Mouse (Mus musculus): Measurements from ENCODE around the gene Prkn.

The Prkn gene

DNA sequence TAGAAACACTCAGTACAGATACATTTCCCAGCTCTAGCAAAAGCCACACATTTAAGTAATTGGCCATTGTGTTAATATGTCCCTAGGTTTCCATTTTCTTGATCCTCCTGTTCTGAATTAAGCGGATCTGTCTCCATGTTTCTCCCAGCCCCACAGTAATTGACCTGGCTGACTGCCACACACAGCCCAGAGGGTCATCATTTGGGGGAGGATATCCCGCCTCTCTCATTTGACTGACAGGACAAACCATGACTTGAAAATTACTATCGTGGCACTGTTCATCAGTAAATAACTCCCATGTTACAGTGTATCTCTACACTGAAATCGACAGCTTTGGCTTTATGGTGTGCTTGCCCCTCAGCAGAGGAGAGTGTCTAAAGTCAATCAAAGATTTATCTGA lies 146.9 kb downstream of the Prkn start:
- DNase-seq (ENCODE audit: low read depth) = no peak

DNA sequence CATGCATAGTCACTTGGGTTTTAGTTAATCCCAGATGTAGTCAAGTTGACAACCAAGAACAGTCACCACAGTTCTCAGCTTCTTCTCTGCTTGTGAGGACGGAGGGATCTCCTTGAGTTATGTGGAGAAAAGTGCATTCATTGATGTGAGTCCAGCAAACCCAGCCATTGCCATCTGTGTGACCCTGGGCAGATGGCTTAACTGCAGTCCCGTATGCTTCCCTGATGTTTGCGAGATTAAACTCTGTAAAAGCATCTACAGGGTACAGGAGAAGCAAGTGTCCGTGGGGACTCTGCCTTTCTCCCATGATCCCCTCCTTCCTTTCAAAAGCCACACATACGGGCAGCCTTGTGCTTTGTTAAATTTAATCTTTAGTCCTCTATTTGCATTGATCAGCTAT lies 157.1 kb downstream of the Prkn start:
- no peak for DNase-seq (ENCODE audit: low read depth)

DNA sequence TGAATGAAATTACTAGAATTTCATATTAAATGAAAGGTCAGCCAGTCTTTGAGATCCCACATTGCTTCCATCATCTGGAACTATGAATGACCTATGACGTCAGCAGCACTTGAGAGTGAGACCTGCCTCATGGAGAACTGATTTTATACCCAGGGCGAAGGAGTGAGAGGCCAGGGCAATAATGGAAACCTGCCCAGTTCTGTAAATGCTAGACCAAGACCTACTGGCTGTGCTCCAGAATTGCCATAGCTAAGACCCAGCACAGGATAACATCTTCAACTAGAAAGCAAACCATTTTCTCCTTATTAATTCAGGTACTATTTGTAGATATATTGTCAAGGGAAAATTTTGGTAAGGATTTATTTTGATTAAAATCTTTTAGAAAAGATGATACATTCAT lies 183.2 kb downstream of the Prkn start:
- DNase-seq (ENCODE audit: low read depth) = no peak

DNA sequence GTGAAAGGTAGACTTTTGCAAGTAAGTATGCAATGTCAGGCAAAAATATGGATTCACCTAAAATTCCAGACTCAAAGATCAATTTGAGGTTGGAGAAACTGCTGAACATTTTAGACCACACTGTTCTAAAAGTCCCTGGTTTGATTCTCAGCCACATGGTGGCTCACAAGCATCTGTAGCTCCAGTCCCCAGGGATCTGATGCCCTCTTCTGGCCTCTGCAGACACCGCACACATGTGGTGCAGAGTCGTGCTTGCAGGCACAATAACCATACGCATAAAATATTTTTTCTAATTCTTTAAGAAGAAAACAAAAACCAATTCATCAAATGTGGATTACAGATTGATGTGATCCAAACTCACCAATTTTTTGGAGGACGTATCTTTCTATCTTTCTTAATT lies 189.2 kb downstream of the Prkn start:
- DNase-seq (ENCODE audit: low read depth) = no peak

DNA sequence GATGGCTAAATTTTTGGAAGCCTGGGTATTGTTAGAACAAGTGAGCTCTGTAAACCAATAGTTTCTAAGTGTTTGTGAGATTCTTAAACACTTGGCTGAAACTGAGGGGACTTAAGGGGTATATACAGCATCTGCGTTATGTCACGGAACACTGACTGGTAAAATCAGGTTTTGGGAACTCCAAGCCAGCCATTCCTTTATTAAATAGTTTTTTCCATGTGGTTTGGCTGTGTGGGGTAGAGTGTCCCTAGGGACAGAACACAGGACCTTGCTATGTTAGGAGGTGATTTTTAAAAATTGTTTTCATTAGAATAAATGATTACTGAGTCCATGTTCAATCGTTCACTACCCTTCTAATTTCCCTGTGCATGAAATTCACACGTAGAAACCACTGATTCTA lies 190.8 kb downstream of the Prkn start:
- no peak for DNase-seq (ENCODE audit: low read depth)

DNA sequence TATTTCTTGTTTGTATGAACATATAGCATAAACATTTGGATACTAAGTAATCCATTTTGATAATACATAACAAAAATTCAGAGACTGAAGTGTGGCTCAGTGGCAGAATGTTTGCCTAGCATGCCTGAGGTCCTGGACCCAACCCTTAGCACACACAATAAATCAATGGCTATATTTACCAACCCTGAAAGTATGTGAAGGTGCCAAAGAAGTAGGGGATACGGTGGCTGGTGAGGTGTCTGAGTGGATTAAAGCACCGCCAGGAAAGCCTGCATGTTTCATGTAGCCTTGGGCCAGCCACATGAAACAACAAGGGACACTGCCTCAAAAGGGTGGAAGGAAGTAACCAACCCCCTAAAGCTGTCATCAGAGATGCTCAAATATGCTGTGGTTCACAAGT lies 192.2 kb downstream of the Prkn start:
- no peak for DNase-seq (ENCODE audit: low read depth)

DNA sequence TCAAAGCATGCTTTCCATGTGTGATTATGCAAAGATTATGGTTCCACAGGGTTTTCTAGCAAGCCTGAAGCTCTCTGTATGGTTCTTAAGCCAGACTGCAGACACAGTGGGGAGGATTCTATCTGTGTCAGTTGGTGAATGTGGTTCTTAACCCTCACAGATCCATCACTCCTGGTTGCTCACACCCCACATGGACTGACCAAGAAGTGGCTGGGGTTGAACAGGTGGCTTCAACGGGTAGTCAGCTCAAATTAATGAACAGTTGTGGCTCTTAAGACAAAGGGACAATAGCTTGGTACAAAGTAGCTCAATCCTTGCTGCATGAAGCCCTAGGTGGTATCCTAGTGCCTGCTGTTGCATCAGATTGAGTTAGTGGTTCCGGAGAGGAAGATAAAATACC lies 193.4 kb downstream of the Prkn start:
- no peak for DNase-seq (ENCODE audit: low read depth)

DNA sequence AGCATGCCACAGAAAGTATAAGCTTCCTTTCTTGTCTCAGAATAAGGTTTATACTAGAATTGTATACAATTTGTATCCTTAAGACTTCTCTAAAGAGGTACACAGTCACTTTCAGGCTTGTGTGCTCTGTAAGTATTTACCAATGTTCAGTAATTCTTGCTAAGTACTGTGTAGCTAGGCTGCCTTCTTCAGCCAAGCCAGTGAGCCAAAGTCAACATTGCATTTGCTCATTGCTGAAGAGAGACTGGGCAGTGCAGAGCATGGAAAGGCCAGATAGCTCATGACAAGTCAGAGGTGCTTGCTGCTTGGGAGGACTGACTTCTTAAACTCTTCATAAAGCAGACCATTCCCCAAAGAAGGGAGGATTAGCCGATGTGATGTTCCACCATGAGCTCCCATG lies 198.1 kb downstream of the Prkn start:
- DNase-seq (ENCODE audit: low read depth) = no peak

DNA sequence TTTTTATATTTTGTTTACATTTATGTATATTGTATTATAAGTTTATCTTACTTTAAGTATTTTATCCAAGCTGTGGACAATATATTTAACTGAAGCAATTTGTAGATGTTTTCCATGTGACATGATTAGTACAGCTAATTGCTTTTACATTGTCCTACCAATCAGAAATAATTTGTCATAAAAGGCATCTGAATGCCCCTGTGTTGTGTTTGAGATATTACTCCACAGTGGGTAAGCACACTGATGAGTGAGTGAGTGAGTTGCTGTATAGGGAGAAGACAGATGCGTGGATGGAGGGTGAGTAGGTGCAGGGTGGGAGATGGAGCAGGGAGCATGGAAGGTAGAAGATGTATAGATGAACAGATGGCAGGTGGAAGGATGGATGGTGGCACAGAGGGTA lies 218.8 kb downstream of the Prkn start:
- DNase-seq (ENCODE audit: low read depth) = no peak

DNA sequence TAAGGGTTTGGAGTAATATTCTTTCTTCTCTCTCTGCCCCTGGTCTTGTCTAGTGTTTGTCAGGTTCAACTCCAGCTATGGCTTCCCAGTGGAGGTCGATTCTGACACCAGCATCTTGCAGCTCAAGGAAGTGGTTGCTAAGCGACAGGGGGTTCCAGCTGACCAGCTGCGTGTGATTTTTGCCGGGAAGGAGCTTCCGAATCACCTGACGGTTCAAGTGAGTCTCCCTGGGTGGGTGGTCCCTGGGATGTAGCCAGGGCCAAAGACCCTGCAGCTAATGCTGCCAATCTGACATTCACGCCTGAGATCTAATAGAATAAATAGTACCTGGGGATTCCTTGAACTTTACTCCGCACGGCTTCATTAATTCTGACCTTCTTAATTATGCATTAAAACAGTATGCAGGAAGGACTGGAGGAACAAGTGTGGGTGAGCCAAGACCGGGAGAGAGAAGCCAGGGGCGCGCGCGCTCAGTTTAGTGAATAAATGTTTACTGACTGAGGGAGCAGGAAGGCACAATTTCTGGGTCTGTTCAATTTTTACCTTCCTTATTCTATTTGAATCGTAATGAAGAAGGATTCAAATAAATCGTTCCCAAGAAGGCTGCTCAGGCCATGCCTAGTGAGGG lies 227.0 kb downstream of the Prkn start:
- DNase-seq (ENCODE audit: low read depth) = no peak

DNA sequence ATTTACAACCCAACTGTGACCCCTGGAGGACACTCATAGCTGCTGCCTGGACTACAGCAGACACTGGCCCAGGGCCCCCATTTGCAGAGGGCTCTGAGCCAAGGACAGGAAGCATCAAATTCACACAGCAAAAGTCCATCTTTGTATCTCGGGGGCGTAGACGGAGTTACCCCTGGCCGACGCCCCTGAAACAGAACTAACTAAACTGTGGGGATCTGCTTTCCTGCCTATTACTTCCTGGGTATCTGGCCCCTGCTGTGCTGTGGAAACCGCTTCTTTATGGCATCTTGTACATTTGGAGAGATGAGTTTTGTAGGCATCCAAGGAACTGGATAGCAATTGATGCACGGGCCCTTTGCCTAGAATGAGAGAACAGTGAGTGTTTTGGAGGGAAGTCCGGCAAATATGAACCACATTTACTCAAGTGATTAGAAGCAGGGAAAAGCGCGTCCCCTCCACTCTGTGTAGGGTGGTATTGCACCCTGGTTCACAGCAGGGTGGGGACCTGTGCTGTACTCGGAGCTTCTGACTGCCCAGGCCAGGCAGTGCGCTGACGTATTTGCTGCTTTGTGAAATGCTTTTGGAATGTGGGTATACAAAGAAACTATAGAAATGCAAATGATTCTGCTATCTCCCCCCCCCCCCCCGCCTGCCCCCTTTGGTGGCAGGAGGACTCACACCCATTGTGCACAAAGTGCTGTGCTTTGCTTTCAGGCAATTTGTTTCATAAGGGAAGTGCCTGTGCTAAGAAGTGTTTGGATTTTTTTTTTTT lies 227.7 kb downstream of the Prkn start:
- no peak for DNase-seq (ENCODE audit: low read depth)

DNA sequence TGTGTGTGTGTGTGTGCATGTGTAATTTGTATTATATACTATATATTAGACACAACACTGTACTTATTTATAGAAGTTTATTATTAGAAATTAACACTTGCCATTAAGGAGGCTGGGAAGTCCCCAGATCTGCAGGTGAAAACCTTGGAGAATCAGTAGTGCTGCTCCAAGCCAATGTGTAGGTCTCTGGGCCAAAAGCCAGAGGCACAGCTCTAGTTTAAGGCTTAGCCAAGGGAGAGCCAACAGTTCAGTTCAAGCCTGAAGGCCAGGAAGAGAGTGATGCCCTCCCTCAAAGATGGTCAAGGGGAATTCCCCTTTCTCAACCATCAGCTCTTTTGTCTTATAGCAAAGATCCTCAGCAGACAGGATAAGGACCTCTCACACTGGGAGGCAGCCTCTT lies 230.8 kb downstream of the Prkn start:
- DNase-seq (ENCODE audit: low read depth) = no peak

DNA sequence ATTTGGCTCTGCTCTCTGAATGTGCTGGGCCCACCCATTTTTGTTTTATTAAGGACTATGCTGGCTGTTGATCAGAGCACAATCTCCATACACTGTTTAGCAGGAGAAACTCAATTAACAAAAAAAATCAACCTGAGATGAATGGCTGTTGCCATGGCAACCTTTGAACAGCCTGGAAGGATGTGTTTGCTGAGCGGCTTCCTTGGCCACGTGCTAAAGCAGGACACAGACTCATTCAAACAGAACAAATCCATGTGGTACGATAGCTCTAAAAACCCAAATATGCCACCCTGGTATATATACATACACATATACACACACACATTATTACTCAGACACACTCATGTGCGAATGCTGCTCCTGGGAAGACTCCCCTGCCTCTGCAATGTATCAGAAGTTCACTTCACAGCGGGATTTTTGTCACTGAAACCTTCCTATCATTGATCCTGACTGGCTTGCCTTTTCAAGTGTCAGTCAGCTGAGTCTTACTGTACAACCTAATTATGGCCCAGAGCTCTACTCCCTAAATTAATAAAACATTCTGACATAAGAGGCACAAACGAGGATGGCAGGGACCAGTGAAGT lies 236.2 kb downstream of the Prkn start:
- no peak for DNase-seq (ENCODE audit: low read depth)

DNA sequence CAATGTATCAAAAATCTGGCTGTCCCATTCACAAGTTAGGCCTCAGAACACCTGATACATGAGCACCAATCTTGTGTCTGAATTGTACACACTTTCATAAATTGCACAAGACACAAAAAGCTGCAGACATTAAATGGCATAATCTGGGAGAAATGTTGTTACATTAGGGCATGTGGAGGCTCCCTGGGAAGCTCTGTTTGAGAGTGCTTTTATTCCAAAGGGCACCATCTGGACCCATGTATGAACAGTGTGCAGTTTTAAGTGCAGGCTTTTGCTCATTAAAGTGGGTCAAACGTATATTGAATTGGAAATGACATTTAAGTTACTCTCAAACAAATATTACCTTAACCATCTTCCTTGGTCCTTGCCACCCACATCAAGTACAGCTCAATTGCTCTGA lies 246.3 kb downstream of the Prkn start:
- no peak for DNase-seq (ENCODE audit: low read depth)

DNA sequence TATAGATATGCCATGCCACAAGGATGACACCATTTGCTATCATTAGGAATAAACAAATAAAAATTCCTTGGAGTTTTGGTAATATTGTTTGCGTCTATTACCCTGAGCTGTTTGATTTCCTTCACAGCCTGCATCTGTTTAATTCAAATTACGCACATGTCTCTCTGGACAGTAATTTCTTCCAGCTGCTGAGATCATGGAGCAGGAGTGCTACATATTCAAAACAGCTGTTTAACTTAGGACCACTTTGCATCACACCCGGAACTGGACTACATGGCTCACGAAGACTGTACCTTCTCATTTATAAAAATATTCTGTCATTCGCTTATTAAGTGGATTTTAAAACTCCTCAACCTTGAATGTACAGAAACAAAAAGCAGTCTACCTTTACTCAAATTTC lies 246.9 kb downstream of the Prkn start:
- no peak for DNase-seq (ENCODE audit: low read depth)

DNA sequence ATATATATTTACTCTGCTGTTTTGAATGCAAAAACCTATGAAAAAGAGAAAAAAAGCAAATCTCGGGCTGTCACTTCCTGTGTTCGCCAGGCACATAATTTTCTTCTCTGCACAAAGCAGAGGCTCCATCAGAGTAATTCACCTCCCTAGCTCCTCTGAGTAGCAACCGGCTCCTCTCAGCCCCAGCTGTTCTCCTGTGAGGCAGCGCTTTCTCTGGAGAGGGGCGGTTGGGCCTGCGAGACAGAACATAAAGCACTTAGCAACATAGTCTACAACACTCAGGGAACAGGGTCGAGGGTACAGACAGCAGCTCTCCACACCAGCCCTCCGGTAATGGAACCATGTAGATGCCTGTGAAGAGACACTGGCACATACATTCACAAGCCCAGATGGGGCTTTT lies 247.6 kb downstream of the Prkn start:
- no peak for DNase-seq (ENCODE audit: low read depth)

DNA sequence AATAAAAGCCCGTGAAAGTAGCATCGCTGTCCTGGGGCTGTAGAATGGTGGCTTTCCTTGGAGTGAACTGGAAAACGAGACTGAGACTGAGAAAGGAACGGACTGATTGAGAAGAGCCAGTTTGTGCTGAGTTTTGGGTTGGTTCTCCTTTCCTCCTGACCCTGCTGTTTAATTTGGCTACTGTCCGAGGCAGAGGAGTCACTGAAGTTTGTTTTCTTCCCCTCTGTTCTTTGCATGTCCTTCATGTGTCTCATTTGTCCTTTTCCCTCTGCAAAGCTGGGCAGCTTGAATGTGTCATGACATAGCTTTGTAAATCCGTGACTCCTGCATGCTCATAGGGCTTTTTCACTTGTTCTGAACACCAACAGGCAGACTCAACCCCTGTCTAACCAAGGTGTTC lies 249.2 kb downstream of the Prkn start:
- DNase-seq (ENCODE audit: low read depth) = no peak

DNA sequence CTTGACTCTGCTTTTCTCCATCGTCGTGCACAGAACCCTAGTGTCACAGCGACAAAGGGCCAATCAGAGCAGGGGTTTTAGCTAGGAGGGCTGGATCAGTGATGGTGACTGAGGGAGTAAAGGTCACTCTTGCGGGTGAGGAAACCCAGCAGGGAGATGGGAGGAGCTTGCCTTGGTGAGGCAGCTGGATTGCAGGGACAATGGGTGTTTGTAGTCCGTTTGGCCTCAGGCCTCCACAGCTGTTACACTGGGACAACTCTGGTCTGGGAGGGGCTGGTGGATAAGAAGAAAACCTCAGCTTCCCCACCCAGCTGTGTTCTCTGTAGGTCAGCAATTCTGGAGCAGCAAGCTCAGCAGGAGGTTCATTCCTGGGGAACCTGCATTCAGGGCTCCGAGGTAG lies 252.7 kb downstream of the Prkn start:
- no peak for DNase-seq (ENCODE audit: low read depth)

DNA sequence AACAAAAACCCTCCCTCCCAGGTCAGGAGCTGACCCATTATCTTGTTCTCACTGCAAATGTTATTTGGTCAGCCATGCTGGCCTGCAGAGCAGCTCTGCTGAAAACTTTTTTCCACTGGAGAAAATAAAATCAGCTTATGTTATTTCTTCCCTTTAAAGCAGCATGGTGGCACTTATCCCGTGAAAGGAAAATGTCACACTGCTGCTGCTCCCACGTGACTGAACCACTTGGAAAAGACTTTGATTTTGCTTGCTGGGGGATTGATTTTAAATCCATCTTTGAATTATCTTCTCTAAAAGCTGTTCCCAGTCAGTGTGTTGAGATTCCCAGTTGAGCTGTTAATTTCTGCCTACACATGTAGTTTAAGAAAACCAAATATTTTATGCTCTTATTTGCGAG lies 253.1 kb downstream of the Prkn start:
- DNase-seq (ENCODE audit: low read depth) = no peak

DNA sequence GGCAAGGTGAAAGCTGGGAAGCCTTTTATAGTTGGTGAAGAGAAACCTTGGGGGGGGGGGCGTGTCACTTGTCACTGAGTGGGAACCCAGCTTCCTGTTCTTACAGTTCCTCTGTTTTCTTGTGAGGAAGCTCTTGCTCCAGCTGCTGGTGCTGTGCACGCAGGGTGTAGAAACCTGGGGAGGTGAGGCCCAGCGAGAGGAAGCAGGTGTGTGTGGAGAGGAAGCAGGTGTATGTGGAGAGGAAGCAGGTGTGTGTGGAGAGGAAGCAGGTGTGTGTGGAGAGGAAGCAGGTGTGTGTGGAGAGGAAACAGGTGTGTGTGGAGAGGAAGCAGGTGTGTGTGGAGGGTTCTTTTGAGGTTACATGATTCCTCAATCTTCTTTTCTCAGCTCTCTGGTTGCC lies 266.8 kb downstream of the Prkn start:
- no peak for DNase-seq (ENCODE audit: low read depth)

DNA sequence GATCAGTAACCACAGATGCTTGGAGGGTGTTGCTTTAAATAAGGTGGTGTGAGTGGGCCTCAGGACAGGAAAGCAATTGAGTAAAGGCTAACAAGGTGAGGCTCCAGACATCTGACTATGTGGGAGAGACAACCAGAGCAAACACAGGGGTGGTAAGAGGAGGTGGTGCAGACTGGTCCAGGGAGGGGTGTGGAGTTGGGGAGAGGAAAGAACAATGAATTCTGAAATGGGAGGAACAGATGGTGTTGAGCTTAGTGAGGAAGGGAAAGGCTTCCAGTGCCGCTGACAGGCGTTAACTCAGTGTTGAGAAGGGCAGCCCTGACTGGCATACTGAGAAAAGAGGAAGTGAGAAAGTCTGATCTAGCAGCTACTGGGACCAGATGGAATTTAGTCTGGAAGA lies 267.7 kb downstream of the Prkn start:
- DNase-seq (ENCODE audit: low read depth) = no peak

DNA sequence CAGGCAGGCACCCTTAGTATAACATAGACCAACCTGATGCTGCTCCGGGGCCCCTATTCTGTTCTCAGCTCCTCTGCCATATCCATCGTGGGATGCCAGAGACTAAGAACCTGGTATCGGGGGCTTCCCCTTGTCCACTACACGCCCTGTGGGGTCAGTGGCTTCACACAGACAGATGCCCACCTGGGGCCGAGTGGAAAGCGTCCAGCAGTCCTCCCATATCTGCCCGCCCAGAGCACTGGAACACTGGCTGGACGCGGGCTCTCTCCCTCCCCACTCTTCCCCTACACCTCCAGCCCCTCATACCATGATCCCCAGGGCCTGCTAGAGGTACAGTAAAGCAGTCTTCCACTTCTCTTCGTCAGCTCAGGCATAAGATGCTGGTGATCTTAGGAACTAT lies 277.3 kb downstream of the Prkn start:
- no peak for DNase-seq (ENCODE audit: low read depth)

DNA sequence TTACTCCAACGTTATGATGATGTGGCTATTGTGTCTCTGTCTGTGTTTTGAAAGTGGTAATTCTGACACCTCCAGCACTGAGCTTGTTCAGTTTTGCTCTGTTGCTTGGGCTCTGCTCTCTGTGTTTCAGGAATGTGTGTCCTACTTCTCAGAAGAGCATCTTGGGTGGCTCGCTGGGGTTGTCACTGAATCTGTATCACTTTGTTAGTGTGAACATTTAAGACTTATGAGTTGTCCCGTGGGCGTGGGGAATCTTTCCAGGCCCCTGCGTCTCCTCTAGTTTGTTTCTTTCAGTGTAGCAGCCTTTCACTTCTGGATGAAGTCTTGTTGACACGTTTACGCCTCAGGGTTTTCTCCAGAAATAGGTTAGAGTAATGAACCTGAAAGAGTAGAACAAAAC lies 283.9 kb downstream of the Prkn start:
- DNase-seq (ENCODE audit: low read depth) = no peak

DNA sequence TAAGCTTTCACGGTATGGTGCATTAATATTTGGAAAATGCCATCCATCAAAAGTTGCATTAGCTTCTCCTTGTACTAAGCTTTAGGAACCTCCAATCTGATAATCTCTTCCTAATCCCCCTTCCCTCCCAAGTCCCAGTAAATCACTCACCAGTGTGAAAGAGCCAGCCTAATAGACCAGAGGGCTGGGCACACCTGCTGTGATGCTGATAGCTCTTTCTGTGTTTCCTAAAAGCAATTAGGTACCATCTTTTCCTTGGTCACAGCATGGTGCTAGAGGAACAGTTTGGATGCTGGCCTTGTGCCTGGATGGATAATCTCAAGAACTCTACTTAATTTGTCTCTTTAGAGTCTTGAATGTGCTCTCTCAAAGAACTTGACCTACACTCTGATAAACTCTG lies 287.0 kb downstream of the Prkn start:
- no peak for DNase-seq (ENCODE audit: low read depth)
